Mouse (Mus musculus) right cerebral cortex, postnatal 4 days (tissue): ENCODE measurements at regions not wholly inside any gene's neighbourhood (a gene's known extent, or its start where the extent isn't known, plus 50 kb on each side); places are given as distances from the start of the nearest gene placed in this dataset.

Experiments used
- DNase-seq: peaks from one replicate; pipeline ENCODE4 v3.0.0-alpha.2; 2022

DNA sequence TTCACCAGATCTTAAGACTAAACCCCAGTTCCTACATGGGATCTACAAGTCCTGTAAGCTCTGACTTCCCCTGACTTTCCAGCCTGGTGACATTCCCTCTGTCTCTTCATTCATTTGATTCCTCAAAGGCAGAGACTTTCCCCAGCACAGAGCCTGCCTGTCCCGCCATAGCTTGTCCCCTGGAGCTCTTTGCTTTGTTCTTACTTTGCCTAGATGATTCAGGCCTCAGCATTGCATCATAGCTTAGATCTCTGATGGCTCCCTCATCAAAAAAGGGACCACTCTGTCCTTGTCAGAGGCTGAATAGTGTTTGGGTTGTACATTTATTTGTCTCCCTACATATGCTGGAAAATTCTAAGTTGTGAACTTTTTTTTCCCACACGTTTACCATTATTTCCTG lies 57.6 kb upstream of the Exoc6 start:
- no peak for DNase-seq

DNA sequence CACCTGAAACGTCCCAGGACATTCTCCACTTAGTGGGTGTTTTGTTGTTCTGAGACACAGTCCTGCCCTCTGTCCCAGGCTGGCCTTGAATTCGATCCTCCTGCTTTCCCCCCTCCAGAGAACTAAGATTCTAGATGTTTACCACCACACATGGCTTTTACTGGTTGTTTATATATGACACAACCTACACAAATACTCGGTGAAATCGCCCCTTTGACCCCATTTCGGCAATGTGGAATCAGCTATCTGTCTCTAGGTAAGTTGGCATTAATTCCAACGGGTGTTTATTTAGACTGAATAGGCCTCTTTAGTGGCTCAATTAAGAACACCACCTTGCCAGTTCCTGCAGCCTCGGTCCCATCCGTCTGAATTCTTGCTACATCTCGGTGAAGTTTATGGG lies 56.8 kb upstream of the Exoc6 start:
- no peak for DNase-seq

DNA sequence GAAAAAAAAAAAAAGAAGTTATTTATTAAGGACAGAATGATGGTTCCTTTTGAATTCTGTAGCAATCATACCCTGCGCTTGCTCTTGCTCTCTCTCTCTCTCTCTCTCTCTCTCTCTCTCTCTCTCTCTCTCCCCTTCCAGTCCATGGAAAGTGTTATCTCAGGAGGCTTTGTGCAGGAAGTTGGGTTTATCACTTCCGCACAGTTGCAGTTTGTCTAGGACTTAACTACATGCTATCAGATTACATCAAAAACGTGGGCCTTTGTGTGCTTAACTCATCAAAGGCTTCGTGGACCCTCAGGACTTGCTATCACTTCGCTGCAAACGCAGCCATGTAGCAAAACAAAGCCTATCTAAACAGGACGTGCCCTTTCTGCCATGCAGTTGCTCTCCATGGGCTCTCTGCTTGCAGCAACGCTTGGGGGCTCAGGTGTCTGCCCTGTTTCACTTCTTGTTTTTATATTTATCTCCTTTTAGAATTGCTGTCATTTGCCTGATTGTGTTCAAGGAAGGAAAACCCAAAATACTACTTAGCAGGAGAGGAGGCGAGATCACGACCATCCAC lies 56.2 kb upstream of the Exoc6 start:
- no peak for DNase-seq

DNA sequence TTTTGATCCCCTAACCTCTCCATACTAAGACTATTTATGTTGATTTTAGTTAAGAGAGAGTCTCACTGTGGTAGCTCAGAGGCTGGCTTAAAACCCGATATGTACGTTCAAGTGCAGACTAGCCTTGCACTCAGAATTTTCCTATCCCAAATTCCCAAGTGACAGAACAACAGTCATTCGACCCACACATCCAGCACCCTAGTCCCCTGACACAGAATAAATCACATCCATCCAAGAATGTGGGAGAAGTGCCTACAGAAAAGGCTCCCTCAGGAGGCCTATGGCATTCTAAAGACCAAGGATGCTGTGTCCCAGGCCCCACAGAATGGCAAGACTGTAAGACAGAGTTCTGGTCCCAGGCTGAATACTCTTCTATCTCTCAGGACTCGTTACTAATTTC lies 55.4 kb upstream of the Exoc6 start:
- no peak for DNase-seq

DNA sequence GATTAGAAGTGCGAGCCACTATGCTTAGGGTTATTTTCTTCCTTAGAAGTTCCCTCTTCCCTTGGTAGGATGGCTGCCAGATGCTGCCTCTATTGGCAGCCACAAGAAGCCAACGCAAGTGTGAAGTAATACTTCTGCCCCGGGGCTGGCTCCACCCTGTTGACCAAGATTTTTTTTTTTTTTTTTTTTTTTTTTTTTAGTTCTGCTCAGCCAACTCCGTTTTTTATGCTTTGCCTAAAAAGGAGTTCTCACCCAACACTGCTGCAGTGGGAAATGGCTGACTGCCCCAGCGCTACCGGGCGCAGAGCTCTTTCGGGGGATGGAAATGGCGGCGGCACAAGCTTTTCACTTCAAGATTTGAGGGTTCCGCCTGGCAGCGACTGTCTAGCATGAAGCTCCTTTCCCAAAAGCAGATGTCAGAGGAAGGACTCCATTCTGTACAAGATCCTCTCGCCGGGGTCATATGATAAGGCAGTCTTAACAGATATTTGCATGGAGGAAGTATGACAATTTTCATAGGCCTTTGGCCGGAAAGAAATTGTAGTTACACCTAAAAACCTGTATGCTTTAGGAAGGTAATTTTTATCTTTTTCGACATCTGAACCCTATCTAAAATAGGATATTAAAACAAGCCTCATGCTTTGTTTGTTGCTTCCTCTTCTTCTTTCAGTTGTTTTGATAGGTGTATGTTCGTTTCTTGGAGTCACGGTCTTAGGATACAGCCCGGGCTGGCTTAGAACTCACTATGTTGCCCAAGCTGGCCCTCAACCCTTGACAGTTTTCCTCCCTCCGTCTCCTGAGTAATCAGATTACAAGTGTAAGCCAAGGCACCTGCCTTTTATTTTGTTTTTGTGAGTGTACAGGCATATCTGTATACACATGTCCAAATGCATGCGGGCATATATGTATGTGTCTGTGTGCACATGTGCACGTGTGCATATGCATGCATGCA lies 54.6 kb upstream of the Exoc6 start:
- peak; percentile 25 for DNase-seq

DNA sequence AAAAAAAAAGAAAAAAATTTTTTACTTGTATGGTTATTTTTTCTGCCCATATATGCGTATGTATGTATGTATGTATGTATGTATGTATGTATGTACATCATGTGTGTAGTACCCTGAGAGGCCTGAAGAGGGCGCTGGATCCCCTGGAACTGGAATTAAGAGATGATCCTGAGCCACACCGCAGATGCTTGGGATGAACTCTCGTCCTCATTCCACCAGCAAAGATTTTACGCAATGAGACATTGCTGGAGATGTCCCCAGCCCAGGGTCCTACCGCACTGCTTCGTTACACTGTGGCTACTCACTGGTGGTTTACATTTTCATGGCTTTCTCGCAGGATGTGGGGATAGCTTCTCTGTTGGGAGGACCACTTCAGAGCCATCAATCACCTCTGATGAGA lies 53.5 kb upstream of the Exoc6 start:
- no peak for DNase-seq

DNA sequence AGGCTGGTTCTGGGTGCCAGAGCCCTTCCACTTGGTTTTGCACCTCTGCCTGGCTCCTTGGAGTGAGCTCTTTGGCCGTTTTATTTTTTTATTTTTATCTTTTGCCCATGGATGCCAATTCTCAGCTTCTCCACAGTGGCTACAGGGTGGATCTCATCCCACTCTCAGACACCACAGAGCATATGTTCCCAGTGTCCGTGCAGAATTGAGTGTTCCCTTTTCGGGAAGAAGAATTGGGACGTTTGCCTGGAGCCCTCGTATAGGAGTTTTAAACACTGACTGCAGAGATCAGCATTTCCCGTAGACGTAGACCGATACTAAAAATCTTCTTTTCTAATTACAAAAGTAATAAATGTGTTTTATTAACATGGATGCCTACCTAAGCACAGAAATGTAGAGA lies 53.1 kb upstream of the Exoc6 start:
- DNase-seq: no peak

DNA sequence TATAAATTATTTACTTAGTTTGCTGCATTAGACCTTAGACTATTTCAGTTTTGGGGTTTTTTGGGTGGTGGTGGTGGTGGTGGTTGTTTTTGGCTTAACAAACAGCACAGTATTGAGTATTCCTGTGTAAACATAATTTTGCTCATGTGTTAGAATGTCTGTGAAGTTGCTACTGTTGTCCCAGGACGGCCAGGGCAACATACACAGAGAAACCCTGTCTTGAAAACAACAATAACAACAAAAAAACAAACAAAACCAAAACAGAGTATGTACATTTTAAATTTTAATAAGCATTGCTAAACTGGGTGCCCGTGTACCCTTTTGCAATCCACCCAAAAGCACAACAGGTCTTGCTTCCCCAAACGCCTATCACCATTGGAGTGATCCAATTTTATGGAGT lies 51.8 kb upstream of the Exoc6 start:
- DNase-seq: no peak
